Comparison of ENCODE assay signal across 7 mouse cellular contexts in genomic region chr19:7482266-7482598, GRCm38 (mm10). TPM values are rescaled to one million over a fixed set of nuclear protein-coding genes. Genes with fewer than 3 reads are reported as not detected.
DNase-seq lines count a peak whose midpoint lies in the region; ATAC-seq lines count a peak whose summit lies in the region.

No protein-coding gene starts in this region.

- intact Hi-C loops in gastrocnemius, postnatal 36 days (cut with DNase I), result loop anchor here (5.0 kb wide), 1 partner anchor 40 kb away; no protein-coding TSS in a partner anchor

- no peaks in the 10 kb centered on the region for H3K27me3 ChIP-seq in neural tube, embryonic 11.5 days (ENCODE audit: control insufficient read depth, insufficient read depth, low read length)
- no peaks in the 10 kb centered on the region for H3K27me3 ChIP-seq in forebrain, embryonic 13.5 days
- H3K27me3 ChIP-seq in liver, embryonic 11.5 days (replicated peaks; ENCODE audit: control insufficient read depth, insufficient read depth, low read length), result no peaks in the 10 kb centered on the region

- 1% methylated on average over 7 of the region's 7 CpGs for WGBS in neural tube, embryonic 11.5 days
- 0% methylated on average over 7 of the region's 7 CpGs for WGBS in forebrain, embryonic 13.5 days
- 0% methylated on average over 7 of the region's 7 CpGs for WGBS in liver, embryonic 11.5 days

- H3K9ac ChIP-seq in neural tube, embryonic 11.5 days (ENCODE audit: low read length), result peak overlapping the region; percentile 98
- peak overlapping the region; percentile 97 for H3K9ac ChIP-seq in forebrain, embryonic 13.5 days
- peak overlapping the region; percentile 79 for H3K9ac ChIP-seq in liver, embryonic 11.5 days (ENCODE audit: low read depth, low read length)

- H3K4me1 ChIP-seq in neural tube, embryonic 11.5 days (ENCODE audit: control insufficient read depth, insufficient read depth, low read length), result peaks cover 4% of the 10 kb centered on the region; the same call in 1 of the 2 replicates
- peaks cover 43% of the 10 kb centered on the region for H3K4me1 ChIP-seq in forebrain, embryonic 13.5 days
- peaks cover 12% of the 10 kb centered on the region for H3K4me1 ChIP-seq in liver, embryonic 11.5 days (replicated peaks; ENCODE audit: control insufficient read depth, insufficient read depth, low read length)

- no peaks in the 10 kb centered on the region for H3K9me3 ChIP-seq in neural tube, embryonic 11.5 days (ENCODE audit: control insufficient read depth, low read length)
- no peaks in the 10 kb centered on the region for H3K9me3 ChIP-seq in forebrain, embryonic 13.5 days (replicated peaks)
- H3K9me3 ChIP-seq in liver, embryonic 11.5 days (ENCODE audit: control insufficient read depth, low read length), result no peaks in the 10 kb centered on the region

- H3K4me2 ChIP-seq in neural tube, embryonic 11.5 days (ENCODE audit: low read depth), result peak overlapping the region; percentile 61
- peak overlapping the region; percentile 79 for H3K4me2 ChIP-seq in forebrain, embryonic 13.5 days
- H3K4me2 ChIP-seq in liver, embryonic 11.5 days, result peak overlapping the region; percentile 88

- peak overlapping the region; percentile 96 for H3K4me3 ChIP-seq in neural tube, embryonic 11.5 days (ENCODE audit: low read depth, low read length)
- H3K4me3 ChIP-seq in forebrain, embryonic 13.5 days, result peak overlapping the region; percentile 92
- peak overlapping the region; percentile 88 for H3K4me3 ChIP-seq in liver, embryonic 11.5 days (ENCODE audit: low read depth, low read length)

- H3K36me3 ChIP-seq in neural tube, embryonic 11.5 days (ENCODE audit: control insufficient read depth, insufficient read depth, low read length), result no peaks in the 10 kb centered on the region
- 0 out of 2 replicates have a peak, but pooled peaks cover under 1% of the 10 kb centered on the region for H3K36me3 ChIP-seq in forebrain, embryonic 13.5 days (ENCODE audit: poor library complexity, severe bottlenecking)
- H3K36me3 ChIP-seq in liver, embryonic 11.5 days (ENCODE audit: control insufficient read depth, insufficient read depth, low read length), result no peaks in the 10 kb centered on the region

- ATAC-seq in neural tube, embryonic 11.5 days (ENCODE audit: insufficient read depth, low FRiP score, low TSS enrichment), result no peak
- ATAC-seq in forebrain, embryonic 13.5 days, result no peak
- no peak for ATAC-seq in liver, embryonic 11.5 days (replicated peaks; ENCODE audit: low FRiP score)

- peak overlapping the region; percentile 99 for H3K27ac ChIP-seq in neural tube, embryonic 11.5 days (ENCODE audit: low read depth, low read length)
- H3K27ac ChIP-seq in forebrain, embryonic 13.5 days, result peak overlapping the region; percentile 100
- peak overlapping the region; percentile 91 for H3K27ac ChIP-seq in liver, embryonic 11.5 days (ENCODE audit: low read depth, low read length)

- no peak for DNase-seq in neural tube, embryonic 11.5 days (ENCODE audit: low spot score)
- DNase-seq in neural tube, embryonic 10.5 days (ENCODE audit: extremely low spot score, low spot score), result no peak
- DNase-seq in liver, embryonic 11.5 days (ENCODE audit: low spot score), result no peak
- DNase-seq in telencephalon, adult 2 months (ENCODE audit: low read depth, low spot score), result peak; percentile 17
- DNase-seq in gastrocnemius, adult 18-20 months (ENCODE audit: low spot score), result no peak
- DNase-seq in gastrocnemius, postnatal 36 days, result no peak

RNA-seq across cellular contexts. Expression of gene Rtn3, which starts 0.8 kb away (rescaled TPM):
- 247 and 255 TPM in 2 replicates for polyA plus RNA-seq in neural tube, embryonic 11.5 days (2014; fragmentation: Nextera tagmentation; extraction: Ambion mirVana)
- polyA plus RNA-seq in forebrain, embryonic 13.5 days (2015; fragmentation: Nextera tagmentation; extraction: Ambion mirVana), result 395 and 428 TPM in 2 replicates
- 77.3 and 78.3 TPM in 2 replicates for polyA plus RNA-seq in liver, embryonic 11.5 days (2014; fragmentation: Nextera tagmentation; extraction: Ambion mirVana)
- 10 to 100 TPM; 27.4 to 33.9 TPM for total RNA-seq in gastrocnemius, adult 18-20 months (2021)
- total RNA-seq in gastrocnemius, postnatal 36 days (2021), result 10 to 100 TPM; 26.5 to 27.6 TPM

RNA-seq across cellular contexts. Expression of gene Atl3, which starts 11.6 kb away (rescaled TPM):
- 7.4 and 9.5 TPM in 2 replicates for polyA plus RNA-seq in neural tube, embryonic 11.5 days (2014; fragmentation: Nextera tagmentation; extraction: Ambion mirVana)
- polyA plus RNA-seq in forebrain, embryonic 13.5 days (2015; fragmentation: Nextera tagmentation; extraction: Ambion mirVana), result 6.8 and 8.3 TPM in 2 replicates
- 10.7 and 11.2 TPM in 2 replicates for polyA plus RNA-seq in liver, embryonic 11.5 days (2014; fragmentation: Nextera tagmentation; extraction: Ambion mirVana)
- total RNA-seq in gastrocnemius, adult 18-20 months (2021), result 1 to 10 TPM; 6.1 to 7.2 TPM
- 1 to 10 TPM; 7.3 to 8.7 TPM for total RNA-seq in gastrocnemius, postnatal 36 days (2021)
